Comparison of ENCODE assay signal across 16 mouse cellular contexts in the genomic region with DNA sequence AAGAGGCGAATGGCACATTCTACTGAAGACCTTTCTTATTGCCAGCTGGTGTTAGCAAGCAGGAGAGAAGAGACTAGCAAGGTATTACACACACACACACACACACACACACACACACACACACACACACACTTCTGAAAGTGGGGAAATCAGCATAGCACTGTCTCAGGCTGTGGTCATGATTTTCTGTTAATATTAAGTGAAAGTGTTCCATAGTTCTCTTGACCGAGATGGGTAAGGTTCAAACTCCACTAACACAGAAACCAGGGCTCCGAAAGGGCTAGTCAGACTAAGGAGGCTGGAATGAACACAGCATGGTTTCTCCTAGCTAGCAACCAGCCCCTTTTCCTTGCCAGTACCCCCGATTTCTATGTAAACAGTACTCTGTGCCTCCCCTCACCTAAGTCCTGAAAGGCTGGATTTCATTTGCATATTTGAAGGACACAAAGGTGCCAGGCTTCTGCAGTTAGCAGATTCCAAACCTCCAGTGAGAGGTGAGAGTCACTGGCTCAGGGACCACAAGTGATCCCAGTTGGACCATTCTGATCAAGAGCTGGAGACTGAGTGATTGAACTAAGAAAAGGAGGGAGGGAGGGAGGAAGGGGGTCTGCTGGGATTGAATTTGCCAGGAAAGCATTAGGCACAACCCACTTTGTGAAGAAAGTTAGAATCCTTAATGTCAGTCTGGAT.
DNase-seq lines count a peak whose midpoint lies in the region; ATAC-seq and TF ChIP-seq lines count a peak whose summit lies in the region.
"Had no signal": no experiment of that assay in that cellular context is flagged by ENCODE, and none has a peak within 500 bp of the region (broad histone marks: within the 10 kb centered on the region; RNA-seq: fewer than 3 reads in every experiment).

No protein-coding gene starts in this region.

- H3K27ac ChIP-seq in intestine, embryonic 15.5 days = no peak overlapping the region
- H3K27ac ChIP-seq in kidney, adult 2 months (ENCODE audit: insufficient read depth, low read depth, low read length) = peak overlapping the region; percentile 97
- peak overlapping the region; percentile 77 for H3K27ac ChIP-seq in liver, embryonic 16.5 days (ENCODE audit: low read length)
- no peak overlapping the region for H3K27ac ChIP-seq in forebrain, embryonic 13.5 days
- H3K27ac ChIP-seq: forebrain, embryonic 12.5 days; hindbrain, embryonic 15.5 days; lung, embryonic 15.5 days; macrophage; midbrain, embryonic 15.5 days had no signal

- no peak overlapping the region for H3K4me2 ChIP-seq in intestine, embryonic 15.5 days (replicated peaks)
- peak overlapping the region; percentile 24; the same call in 1 of the 2 replicates for H3K4me2 ChIP-seq in liver, embryonic 16.5 days (ENCODE audit: low read depth, low read length)
- no peak overlapping the region for H3K4me2 ChIP-seq in forebrain, embryonic 13.5 days
- H3K4me2 ChIP-seq: forebrain, embryonic 12.5 days; heart, embryonic 11.5 days; hindbrain, embryonic 15.5 days; lung, embryonic 15.5 days; midbrain, embryonic 15.5 days had no signal

- no peak overlapping the region for H3K9ac ChIP-seq in intestine, embryonic 15.5 days
- no peak overlapping the region for H3K9ac ChIP-seq in liver, embryonic 16.5 days (ENCODE audit: low read depth, low read length)
- H3K9ac ChIP-seq in forebrain, embryonic 13.5 days = no peak overlapping the region
- H3K9ac ChIP-seq: forebrain, embryonic 12.5 days; hindbrain, embryonic 15.5 days; lung, embryonic 15.5 days; midbrain, embryonic 15.5 days had no signal

- intact Hi-C loops in left cerebral cortex, postnatal 14 days (cut with DNase I) = no loop called here

- no peaks in the 10 kb centered on the region for H3K36me3 ChIP-seq in intestine, embryonic 15.5 days
- H3K36me3 ChIP-seq in kidney, adult 2 months (ENCODE audit: control insufficient read depth, insufficient read depth, low read length) = no peaks in the 10 kb centered on the region
- H3K36me3 ChIP-seq in liver, embryonic 16.5 days (ENCODE audit: control insufficient read depth, insufficient read depth) = no peaks in the 10 kb centered on the region
- no peaks in the 10 kb centered on the region for H3K36me3 ChIP-seq in forebrain, embryonic 13.5 days (ENCODE audit: poor library complexity, severe bottlenecking)
- H3K36me3 ChIP-seq: forebrain, embryonic 12.5 days; hindbrain, embryonic 15.5 days; lung, embryonic 15.5 days; midbrain, embryonic 15.5 days had no signal

- WGBS in intestine, embryonic 15.5 days = 63% methylated on average over 4 of the region's 4 CpGs
- WGBS in kidney, adult 2 months = 44% methylated on average over 4 of the region's 4 CpGs
- WGBS in liver, embryonic 16.5 days (ENCODE audit: insufficient replicate concordance) = 53% methylated on average over 4 of the region's 4 CpGs
- WGBS in forebrain, embryonic 13.5 days = 65% methylated on average over 4 of the region's 4 CpGs

- no peak for TF ChIP-seq CTCF in kidney, adult 2 months (conservative IDR thresholded peaks at IDR 0.05; ENCODE audit: insufficient read depth, insufficient read length, low read depth, low read length)

- DNase-seq in kidney, adult 2 months = peak; percentile 93
- DNase-seq in kidney, postnatal 25 days = peak; percentile 66 to 85
- no peak for DNase-seq in thymus, adult 18-20 months
- no peak for DNase-seq in left cerebral cortex, postnatal 14 days (ENCODE audit: low spot score in 2 of 2)
- DNase-seq: adrenal gland, adult 2 months; cerebellum, postnatal 25 days; heart, postnatal 36 days had no signal

- TF ChIP-seq POLR2A in kidney, adult 2 months (IDR thresholded peaks at IDR 0.05; ENCODE audit: low read depth, low read length) = no peak

- ATAC-seq in intestine, embryonic 15.5 days = peak; percentile 53
- peak; percentile 92 for ATAC-seq in liver, embryonic 16.5 days (ENCODE audit: low read depth)
- no peak for ATAC-seq in forebrain, embryonic 13.5 days
- ATAC-seq: midbrain, embryonic 15.5 days had no signal

- H3K4me3 ChIP-seq in intestine, embryonic 15.5 days (replicated peaks) = no peak overlapping the region
- H3K4me3 ChIP-seq in kidney, adult 2 months (ENCODE audit: insufficient read depth, low read depth, low read length) = no peak overlapping the region
- H3K4me3 ChIP-seq in liver, embryonic 16.5 days (ENCODE audit: low read depth, low read length) = no peak overlapping the region
- no peak overlapping the region for H3K4me3 ChIP-seq in forebrain, embryonic 13.5 days
- H3K4me3 ChIP-seq: forebrain, embryonic 12.5 days; hindbrain, embryonic 15.5 days; lung, embryonic 15.5 days; midbrain, embryonic 15.5 days had no signal

- no peaks in the 10 kb centered on the region for H3K4me1 ChIP-seq in intestine, embryonic 15.5 days (replicated peaks)
- peaks cover 24% of the 10 kb centered on the region for H3K4me1 ChIP-seq in kidney, adult 2 months (ENCODE audit: control insufficient read depth, insufficient read depth, low read length)
- H3K4me1 ChIP-seq in liver, embryonic 16.5 days (ENCODE audit: control insufficient read depth, low read depth, low read length) = no peaks in the 10 kb centered on the region; the same call in 1 of the 2 replicates
- no peaks in the 10 kb centered on the region for H3K4me1 ChIP-seq in forebrain, embryonic 13.5 days
- H3K4me1 ChIP-seq: forebrain, embryonic 12.5 days; hindbrain, embryonic 15.5 days; midbrain, embryonic 15.5 days had no signal

- no peaks in the 10 kb centered on the region for H3K27me3 ChIP-seq in intestine, embryonic 15.5 days (replicated peaks)
- no peaks in the 10 kb centered on the region for H3K27me3 ChIP-seq in kidney, adult 2 months (replicated peaks; ENCODE audit: control insufficient read depth, insufficient read depth, low read length)
- no peaks in the 10 kb centered on the region for H3K27me3 ChIP-seq in liver, embryonic 16.5 days (ENCODE audit: control insufficient read depth, insufficient read depth, low read depth, low read length)
- no peaks in the 10 kb centered on the region for H3K27me3 ChIP-seq in forebrain, embryonic 13.5 days
- H3K27me3 ChIP-seq: forebrain, embryonic 12.5 days; hindbrain, embryonic 15.5 days; lung, embryonic 15.5 days; midbrain, embryonic 15.5 days had no signal

- H3K9me3 ChIP-seq in intestine, embryonic 15.5 days = no peaks in the 10 kb centered on the region
- no peaks in the 10 kb centered on the region for H3K9me3 ChIP-seq in liver, embryonic 16.5 days (replicated peaks; ENCODE audit: control insufficient read depth, low read length)
- H3K9me3 ChIP-seq in forebrain, embryonic 13.5 days (replicated peaks) = no peaks in the 10 kb centered on the region
- H3K9me3 ChIP-seq: forebrain, embryonic 12.5 days; hindbrain, embryonic 15.5 days; lung, embryonic 15.5 days; midbrain, embryonic 15.5 days had no signal

Comparison
In these comparisons a context has a peak if more than half of its experiments do, and no peak if none do; other contexts are left out.
1. H3K27ac ChIP-seq: peak in kidney, adult 2 months (single experiment) and liver, embryonic 16.5 days (single experiment); none in intestine, embryonic 15.5 days (single experiment) and forebrain, embryonic 13.5 days (single experiment).
2. DNase-seq: peak in kidney, adult 2 months (single experiment) and kidney, postnatal 25 days (2 of 2); none in thymus, adult 18-20 months (0 of 2) and left cerebral cortex, postnatal 14 days (0 of 2).